Mouse (Mus musculus) ovary, postnatal 10 days (tissue): ENCODE data around the gene Ilf3.

ENCODE experiments used
- DNase-seq: peaks from one replicate; pipeline ENCODE4 v3.0.0; 2022; ENCODE audit warnings: low spot score

The Ilf3 gene

GRCm38 (mm10) chr9:21438219-21438618, 70.5 kb downstream of the Ilf3 start:
- no peak for DNase-seq

GRCm38 (mm10) chr9:21439456-21439855, 71.8 kb downstream of the Ilf3 start:
- DNase-seq = no peak

GRCm38 (mm10) chr9:21439914-21440313, 72.2 kb downstream of the Ilf3 start:
- DNase-seq = no peak

GRCm38 (mm10) chr9:21440387-21440786, 72.7 kb downstream of the Ilf3 start:
- DNase-seq = no peak

GRCm38 (mm10) chr9:21443853-21444252, 76.2 kb downstream of the Ilf3 start:
- no peak for DNase-seq

- no peak for DNase-seq
Observed at GRCm38 (mm10) chr9:21444574-21444973, 76.9 kb downstream of the Ilf3 start.

GRCm38 (mm10) chr9:21445081-21445744, 77.5 kb downstream of the Ilf3 start:
- DNase-seq = no peak

GRCm38 (mm10) chr9:21447778-21448177, 80.1 kb downstream of the Ilf3 start:
- DNase-seq = no peak

GRCm38 (mm10) chr9:21449710-21450109, 82.0 kb downstream of the Ilf3 start:
- DNase-seq = no peak

GRCm38 (mm10) chr9:21450270-21450669, 82.6 kb downstream of the Ilf3 start:
- no peak for DNase-seq

- no peak for DNase-seq
Observed at GRCm38 (mm10) chr9:21451391-21451790, 83.7 kb downstream of the Ilf3 start.

GRCm38 (mm10) chr9:21451870-21452269, 84.2 kb downstream of the Ilf3 start:
- no peak for DNase-seq

GRCm38 (mm10) chr9:21453003-21453402, 85.3 kb downstream of the Ilf3 start:
- no peak for DNase-seq

GRCm38 (mm10) chr9:21453459-21453858, 85.8 kb downstream of the Ilf3 start:
- no peak for DNase-seq

GRCm38 (mm10) chr9:21454556-21454955, 86.9 kb downstream of the Ilf3 start:
- no peak for DNase-seq
